Mouse (Mus musculus): ENCODE data around the gene Gm43738.

Gm43738 gene

GRCm38 (mm10) chr3:89100811-89101210, at the start of gene Gm43738:
Gene Gm43738, minus strand, starts transcription at chr3:89101099.
- peak; percentile 55 for DNase-seq

DNA sequence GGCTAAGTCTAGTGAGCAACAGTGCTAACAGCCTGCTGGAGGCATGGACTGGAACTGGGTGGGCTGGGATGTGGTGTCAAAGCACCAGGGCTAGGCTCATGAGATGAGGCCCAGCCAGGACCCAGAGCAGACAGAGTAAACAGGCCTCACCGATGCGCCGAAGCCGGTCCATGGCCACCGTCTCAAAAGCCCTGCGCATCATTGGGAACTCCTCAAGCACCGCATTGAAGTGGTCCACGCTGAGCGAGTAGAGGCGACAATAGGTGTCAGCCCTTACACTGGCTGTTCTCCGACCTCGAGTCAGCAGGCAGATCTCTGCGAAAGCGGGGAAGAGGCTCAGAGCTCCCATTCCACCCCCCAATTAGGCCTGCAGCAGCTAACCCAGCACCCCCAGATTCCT, 47.7 kb upstream of the Gm43738 start:
- DNase-seq, result no peak

DNA sequence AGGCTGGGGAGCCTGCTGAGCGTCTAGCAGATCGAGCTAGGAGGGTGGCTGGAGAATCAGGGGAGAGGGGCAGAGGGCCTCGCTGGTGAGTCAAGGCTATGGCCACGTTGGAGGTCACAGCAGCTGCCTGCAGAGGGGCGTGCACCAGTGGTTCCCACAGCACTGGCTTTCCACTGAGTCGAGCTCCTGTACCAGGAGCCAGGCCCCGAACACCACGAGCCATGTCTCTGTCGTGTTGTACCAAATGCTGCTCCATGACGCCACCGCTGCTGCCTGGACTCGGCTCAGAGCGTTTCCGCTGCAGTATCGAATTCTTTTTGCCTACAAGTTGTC, 47.0 kb upstream of the Gm43738 start:
- DNase-seq, result no peak

- DNase-seq, result no peak
These were observed 46.4 kb upstream of the Gm43738 start for GRCm38 (mm10) chr3:89147101-89147978.

DNA sequence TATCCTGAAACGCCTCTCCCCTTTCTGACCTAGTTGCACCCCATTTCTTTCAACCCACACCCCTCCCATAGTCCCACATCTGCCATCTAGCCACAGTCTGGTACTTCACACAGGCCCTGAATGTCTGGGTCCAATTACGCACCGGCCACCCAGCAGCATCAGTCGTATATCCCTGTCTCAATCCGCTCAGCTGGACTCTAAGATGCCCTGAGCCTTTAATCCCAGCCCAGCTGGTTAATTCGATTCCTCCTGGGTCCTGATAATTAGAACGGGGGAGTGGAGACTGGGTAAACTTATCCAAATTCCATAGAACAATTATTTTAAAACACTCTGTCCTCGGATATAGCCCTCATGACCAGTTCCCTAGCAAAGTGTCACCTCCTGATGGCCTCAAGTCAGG, 44.7 kb upstream of the Gm43738 start:
- no peak for DNase-seq

- DNase-seq, result no peak
These were observed 43.9 kb upstream of the Gm43738 start for GRCm38 (mm10) chr3:89144821-89145220.

DNA sequence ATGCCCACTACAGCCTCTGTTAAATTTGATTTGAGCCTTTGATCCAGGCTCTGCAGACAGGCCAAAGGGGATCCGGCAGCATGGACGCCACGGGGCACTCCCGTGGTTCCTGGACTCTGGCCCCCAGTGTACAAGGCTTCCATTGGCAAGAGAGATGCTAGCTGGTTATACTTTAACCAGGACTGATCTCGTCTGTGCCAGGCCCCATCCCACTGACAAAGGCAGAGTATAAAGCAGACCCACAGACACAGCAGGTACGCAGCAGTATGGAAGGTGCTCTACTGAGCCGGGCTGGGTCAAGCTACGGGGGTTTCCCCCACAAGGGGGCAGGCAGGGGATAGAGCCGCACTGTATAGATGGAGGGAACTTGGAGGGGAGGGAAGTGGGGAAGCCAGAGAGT, 35.5 kb upstream of the Gm43738 start:
- DNase-seq, result no peak

- DNase-seq, result no peak
These were observed 35.1 kb upstream of the Gm43738 start, which contains the start of gene Pklr for GRCm38 (mm10) chr3:89135958-89136357. Gene Pklr, plus strand, starts transcription at chr3:89136142.

GRCm38 (mm10) chr3:89133752-89134151, 32.9 kb upstream of the Gm43738 start:
- DNase-seq, result no peak

DNA sequence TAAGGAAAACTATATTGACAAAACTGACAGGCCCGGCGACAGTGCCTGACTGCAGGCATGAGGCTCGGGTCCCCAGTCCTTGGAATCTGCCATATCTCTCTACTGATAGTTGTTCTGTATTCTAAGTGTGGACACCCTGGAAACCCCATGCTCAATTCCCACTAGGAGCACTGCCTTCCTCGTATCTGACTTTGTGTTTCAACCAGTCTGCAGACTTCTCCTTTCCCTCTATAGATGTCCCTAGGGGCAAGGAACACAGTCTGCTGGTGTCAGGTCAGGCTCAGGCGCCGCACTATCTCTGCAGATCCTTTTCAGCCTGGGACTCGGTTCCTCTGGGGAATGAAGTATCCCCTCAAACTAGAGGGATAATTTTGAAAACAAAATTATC, 32.2 kb upstream of the Gm43738 start:
- DNase-seq, result no peak

- peak; percentile 43 for DNase-seq
These were observed 31.6 kb upstream of the Gm43738 start for GRCm38 (mm10) chr3:89132285-89133062.

DNA sequence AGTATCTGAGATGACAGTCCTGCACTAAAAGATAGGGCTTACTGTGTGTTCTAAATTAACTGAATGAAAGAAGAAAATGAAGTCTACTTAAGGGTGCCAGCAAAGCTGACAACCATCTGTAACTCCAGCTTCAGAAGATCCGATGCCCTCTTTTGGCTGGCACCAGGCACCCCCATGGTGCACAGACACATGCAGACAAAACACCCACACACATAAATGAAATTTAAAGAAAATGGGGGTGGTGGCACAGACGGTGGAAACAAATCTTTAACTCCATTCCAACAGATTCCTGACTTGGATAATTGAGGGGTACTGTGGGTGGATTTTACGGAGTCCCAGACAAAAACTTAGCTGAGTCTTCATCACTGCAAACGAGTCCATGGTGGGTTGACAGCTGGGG, 30.9 kb upstream of the Gm43738 start:
- no peak for DNase-seq

DNA sequence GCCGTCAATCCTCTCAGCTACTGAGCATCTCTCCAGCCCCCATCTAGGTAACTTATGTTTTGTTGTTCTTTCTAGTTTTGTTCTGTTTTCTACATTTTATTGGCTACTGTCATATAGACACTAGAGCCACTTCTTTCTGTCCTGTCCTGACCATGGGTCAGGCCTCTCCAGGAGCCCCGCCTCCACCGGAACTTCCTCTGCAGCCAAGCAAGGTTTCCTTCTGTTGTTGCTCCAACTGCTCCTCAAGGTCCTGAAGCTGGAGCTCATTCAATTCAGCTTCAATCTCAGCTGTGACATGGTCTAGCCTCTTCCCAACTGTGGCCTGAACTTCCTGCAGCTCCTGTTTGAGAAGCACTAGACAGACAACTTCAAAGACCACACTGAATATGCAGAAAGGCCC, 29.0 kb upstream of the Gm43738 start:
- DNase-seq, result no peak

GRCm38 (mm10) chr3:89125981-89126380, 25.1 kb upstream of the Gm43738 start:
- no peak for DNase-seq

DNA sequence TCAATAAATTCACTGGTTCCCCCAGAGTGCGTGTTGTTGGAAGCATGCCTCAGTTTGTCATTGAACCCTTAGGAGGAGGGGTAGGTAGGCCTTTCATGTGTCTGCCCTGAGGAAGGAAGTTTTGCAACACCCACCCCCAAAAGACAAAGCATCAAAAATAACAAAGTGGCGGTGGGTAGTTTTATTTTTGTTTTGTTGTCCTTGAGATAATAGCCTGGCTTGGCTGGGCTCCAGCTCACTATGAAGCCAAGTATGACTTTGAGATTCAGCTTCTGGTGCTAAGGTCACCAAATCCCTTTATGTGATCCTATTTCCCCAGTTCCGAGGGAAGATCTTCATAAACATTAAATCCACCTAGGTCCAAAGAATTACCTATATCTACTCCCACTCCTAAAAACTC, 23.3 kb upstream of the Gm43738 start:
- no peak for DNase-seq

DNA sequence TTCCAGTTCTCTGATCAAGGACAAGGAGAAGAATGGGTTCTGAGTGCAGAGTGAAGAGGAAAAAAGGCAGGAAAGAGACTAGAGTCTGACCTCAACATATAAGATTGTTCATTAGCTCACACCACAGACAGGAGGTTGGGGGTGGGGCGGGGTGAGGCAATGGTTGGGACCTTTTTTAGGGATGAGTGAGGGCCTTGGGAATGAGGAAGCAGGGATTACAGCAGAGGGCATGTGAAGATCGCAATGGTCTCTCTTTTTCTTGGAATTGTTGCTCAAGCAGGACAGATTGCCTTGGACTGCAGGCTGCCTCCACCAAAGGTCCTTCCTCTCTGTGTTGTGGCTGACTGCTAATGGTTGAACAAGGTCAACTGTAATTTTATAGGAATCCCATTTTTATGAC, 22.4 kb upstream of the Gm43738 start:
- no peak for DNase-seq

- DNase-seq, result no peak
These were observed 14.6 kb upstream of the Gm43738 start for GRCm38 (mm10) chr3:89115522-89115921.

- DNase-seq, result no peak
These were observed 12.2 kb upstream of the Gm43738 start for GRCm38 (mm10) chr3:89113058-89113457.

DNA sequence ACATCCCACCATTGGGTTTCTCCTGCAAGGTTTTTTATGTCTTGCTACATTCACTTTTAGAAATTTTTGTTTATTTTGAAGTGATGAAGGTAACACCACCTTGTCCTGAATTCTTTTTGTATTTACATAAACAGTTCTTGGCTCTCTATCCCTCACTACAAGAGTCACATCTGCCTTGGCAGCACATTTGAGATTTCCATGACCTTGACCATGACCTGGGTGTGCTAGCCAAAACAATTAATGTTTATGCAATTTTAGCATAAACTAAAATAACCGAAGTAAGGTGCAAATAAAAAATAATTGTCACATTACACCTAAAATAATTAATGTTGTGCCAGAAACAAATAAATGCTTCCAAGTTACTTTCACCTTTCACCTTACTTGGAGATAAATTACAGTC, 7.2 kb upstream of the Gm43738 start:
- no peak for DNase-seq

DNA sequence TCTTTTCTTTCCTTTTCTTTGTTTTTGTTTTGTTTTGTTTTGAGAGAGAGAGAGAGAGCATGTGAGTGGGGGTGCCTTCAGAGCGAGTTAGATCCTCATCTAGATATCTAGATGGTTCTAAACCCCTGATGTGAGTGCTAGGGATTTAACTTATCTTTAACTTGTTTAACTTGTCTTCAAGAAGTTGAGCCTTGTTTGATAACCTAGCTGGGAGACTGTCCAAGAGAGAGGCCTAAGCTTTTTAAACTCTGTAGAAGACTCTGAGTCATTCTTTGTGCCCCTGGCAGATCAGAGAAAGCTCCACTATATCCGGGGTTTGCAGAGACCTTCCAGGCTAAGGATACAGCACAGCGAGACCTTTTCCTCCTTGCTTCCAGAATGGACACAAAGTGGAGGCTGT, 6.6 kb upstream of the Gm43738 start:
- DNase-seq, result no peak

DNA sequence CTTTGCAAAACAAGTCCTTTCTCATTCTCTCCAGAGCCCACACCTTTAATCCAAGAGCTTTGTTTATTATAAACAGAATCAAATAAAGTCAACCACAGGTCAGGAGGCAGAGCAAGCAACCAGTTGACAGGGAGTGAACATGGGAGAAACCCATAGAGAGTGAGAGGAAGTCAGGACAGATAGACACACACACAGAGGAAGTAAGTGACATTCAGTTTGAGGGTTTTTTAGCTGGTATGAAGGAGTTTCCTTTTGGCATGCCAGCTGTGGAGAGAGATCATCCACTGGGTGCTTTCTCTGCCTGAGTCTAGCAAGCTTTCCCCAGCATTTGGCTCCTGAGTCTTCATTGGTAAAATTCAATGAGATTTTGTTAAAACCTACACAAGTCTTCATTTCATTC, 6.0 kb upstream of the Gm43738 start:
- DNase-seq, result no peak

DNA sequence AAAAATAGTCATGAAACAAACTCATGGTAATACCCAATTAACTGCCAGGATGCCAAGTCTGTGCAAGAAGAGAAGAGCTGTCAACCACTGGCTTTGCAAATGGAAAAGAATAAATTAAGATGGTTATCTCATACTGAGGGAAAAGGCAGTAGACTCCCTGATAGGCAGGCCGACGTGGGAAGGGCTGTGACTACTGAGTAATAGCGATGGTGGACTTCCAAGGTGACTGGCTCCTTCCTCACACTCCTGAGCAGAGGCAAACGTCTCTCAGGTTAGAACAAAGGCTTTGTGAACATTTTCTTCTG, 2.3 kb upstream of the Gm43738 start:
- no peak for DNase-seq

DNA sequence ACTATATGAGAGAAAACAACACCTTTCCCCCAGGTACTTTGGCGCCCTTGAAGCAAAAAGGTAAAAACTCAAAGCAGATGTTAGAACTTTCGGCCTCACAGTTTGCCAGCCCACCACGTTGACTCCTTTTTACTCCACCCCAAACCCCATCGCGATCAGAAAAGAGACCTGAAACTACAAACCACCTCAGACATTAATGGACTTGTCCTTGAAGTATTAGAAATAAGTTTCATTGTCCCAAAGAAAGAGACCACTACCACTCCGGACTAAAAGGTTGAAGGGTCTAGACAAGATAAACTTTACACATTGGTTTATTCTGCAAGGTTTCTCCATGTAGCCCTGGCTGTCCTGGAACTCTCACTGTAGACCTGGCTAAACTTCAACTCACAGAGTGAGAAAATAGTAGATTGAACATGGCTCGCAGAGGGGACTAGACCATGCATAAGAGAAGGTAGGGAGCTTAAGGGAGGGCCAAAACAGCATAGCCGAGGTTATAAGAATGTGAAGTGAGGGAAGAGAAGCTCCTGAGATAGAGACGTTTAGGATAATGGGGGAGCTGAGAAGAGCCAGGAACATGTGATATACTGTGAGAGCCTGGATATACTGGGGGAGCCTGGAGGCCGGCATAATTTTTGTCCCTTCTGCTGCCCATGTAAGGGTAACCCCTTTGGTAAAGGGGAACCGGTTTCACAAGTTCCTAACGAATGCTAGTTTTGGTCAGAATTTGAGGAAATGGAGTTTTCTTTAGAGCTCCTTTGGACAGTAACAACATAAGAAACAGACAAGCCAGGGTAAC, 1.8 kb upstream of the Gm43738 start:
- no peak for DNase-seq

Measured in cerebellum, adult 11 months (tissue).